Mouse (Mus musculus) liver, embryonic 13.5 days (tissue): ENCODE measurements around the gene Pan3. TPM values are rescaled to one million over a fixed set of nuclear protein-coding genes. Genes with fewer than 3 reads are reported as not detected.

Source experiments
- ATAC-seq: fragments of 200-750 bp; cut with Nextera tagmentation; 2 replicates; pipeline ENCODE4 v1.8.0; 2017; ENCODE audit warnings: low read depth, mild to moderate bottlenecking, moderate number of reproducible peaks, moderate library complexity
- DNase-seq: peaks from one replicate; pipeline ENCODE4 v3.0.0; 2022
- H3K27ac ChIP-seq: fragments of 300-500 bp; sonication (generic); 2 replicates; pipeline ENCODE4 v1.5.1; 2015; ENCODE audit warnings: moderate library complexity, mild to moderate bottlenecking, inconsistent platforms
- H3K27me3 ChIP-seq: fragments of 300-500 bp; sonication (generic); 2 replicates; pipeline ENCODE4 v1.6.1; 2015; ENCODE audit warnings: mild to moderate bottlenecking, inconsistent platforms
- H3K36me3 ChIP-seq: fragments of 300-500 bp; sonication (generic); 2 replicates; pipeline ENCODE4 v1.6.1; 2015; ENCODE audit warnings: mild to moderate bottlenecking, inconsistent platforms
- H3K4me1 ChIP-seq: fragments of 300-500 bp; sonication (generic); replicated peaks from 2 replicates; pipeline ENCODE4 v1.6.1; 2015; ENCODE audit warnings: inconsistent platforms
- H3K4me2 ChIP-seq: fragments of 300-500 bp; sonication (generic); 2 replicates; pipeline ENCODE4 v1.6.1; 2015; ENCODE audit warnings: inconsistent platforms, mild to moderate bottlenecking, moderate library complexity
- H3K4me3 ChIP-seq: fragments of 300-500 bp; sonication (generic); replicated peaks from 2 replicates; pipeline ENCODE4 v1.5.1; 2015; ENCODE audit warnings: mild to moderate bottlenecking, inconsistent platforms
- H3K9ac ChIP-seq: fragments of 300-500 bp; sonication (generic); 2 replicates; pipeline ENCODE4 v1.6.1; 2015; ENCODE audit warnings: mild to moderate bottlenecking, inconsistent platforms
- H3K9me3 ChIP-seq: fragments of 300-500 bp; sonication (generic); replicated peaks from 2 replicates; pipeline ENCODE4 v1.6.1; 2016; ENCODE audit warnings: inconsistent platforms
- WGBS: fragments of 180-500 bp; shearing (Covaris S2); methylation state at CpG from one replicate; pipeline ENCODE4 v1.1.7; 2015; ENCODE audit not compliant: insufficient replicate concordance; 5-methylcytosine and 5-hydroxymethylcytosine counted together
- polyA plus RNA-seq: library from polyadenylated mRNA; unstranded; fragments of >200 nt; fragmentation: Nextera tagmentation; extraction: Ambion mirVana; gene quantifications from 2 replicates; pipeline ENCODE4 v1.2.1, GENCODE M21; 2015

Gene Pan3
- polyA plus RNA-seq, 1 experiment from 2014 or later, result 39.3 TPM

DNA sequence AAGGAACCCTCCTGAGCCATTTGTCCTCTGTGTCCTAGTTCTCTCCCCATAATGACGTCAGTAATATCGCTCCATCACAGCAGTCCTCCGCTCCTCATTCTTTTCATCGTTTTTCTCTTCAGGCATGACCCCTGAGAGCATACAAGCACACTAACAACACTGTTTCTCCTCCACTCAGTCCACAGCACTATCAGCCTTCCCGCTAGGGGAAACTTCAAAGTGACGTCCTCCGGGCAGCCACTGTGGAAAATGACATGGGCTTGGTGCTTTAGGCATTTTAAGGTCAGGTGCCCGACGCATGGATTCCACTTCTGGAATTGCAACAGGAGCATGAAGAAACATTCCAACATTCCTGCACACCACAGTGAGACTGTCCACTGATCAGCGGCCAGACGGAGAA, 28.9 kb upstream of the Pan3 start:
- no peak overlapping the region for H3K9ac ChIP-seq
- peaks cover 51% of the 10 kb centered on the region for H3K27me3 ChIP-seq
- H3K9me3 ChIP-seq, result no peaks in the 10 kb centered on the region
- WGBS, result 33% methylated on average over 11 of the region's 11 CpGs
- no peak overlapping the region for H3K27ac ChIP-seq
- ATAC-seq (no peak), DNase-seq (no peak)
- no peaks in the 10 kb centered on the region for H3K36me3 ChIP-seq
- no peak overlapping the region for H3K4me2 ChIP-seq
- H3K4me3 ChIP-seq, result peak overlapping the region; percentile 40; the same call in 1 of the 2 replicates
- peaks cover 7% of the 10 kb centered on the region; the same call in 1 of the 2 replicates for H3K4me1 ChIP-seq

DNA sequence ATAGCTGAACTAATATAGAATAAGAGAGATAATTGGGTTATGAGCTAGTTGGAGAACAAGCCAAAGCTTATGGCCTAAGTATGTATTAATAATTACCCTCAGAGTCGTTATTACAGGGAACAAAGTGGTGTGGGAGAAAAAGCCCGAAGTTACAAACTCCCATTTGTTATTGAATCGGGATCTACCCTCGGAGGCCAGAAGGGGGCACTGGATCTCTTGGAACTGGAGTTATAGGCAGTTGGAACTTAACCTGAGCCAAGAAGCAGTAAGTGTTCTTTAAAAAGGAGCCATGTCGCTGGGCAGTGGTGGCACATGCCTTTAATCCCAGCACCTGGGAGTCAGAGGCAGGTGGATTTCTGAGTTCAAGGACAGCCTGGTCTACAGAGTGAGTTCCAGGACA, 27.5 kb upstream of the Pan3 start:
- no peak overlapping the region for H3K9ac ChIP-seq
- no peaks in the 10 kb centered on the region for H3K9me3 ChIP-seq
- no peak overlapping the region for H3K27ac ChIP-seq
- WGBS, result 12% methylated on average over 5 of the region's 5 CpGs
- no peaks in the 10 kb centered on the region for H3K36me3 ChIP-seq
- no peak for ATAC-seq
- H3K4me2 ChIP-seq, result no peak overlapping the region
- peaks cover 49% of the 10 kb centered on the region for H3K27me3 ChIP-seq
- H3K4me3 ChIP-seq, result no peak overlapping the region
- DNase-seq, result peak; percentile 23
- H3K4me1 ChIP-seq, result peaks cover 7% of the 10 kb centered on the region; the same call in 1 of the 2 replicates

DNA sequence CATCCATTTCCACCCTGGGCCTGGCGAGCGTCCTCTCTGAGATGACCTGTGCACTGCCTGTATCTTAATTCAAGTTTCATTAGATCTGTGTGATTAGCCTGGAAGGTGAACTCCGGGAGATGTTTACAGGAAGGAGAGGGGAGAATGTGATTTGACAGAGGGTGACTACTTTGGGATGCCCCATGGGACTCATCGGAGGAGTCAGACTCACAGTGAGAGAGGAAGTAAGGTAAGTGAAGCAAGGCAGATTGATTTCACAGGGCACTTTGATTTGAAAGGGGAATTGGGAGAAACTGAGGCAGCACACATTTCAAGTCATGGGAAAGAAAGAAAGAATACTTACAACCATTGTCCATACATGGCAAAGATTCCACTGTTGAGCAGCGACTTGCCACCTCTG, 23.8 kb upstream of the Pan3 start:
- Histone ChIP-seq H3K27me3 (peaks cover 13% of the 10 kb centered on the region), H3K4me1 (no peaks in the 10 kb centered on the region), H3K36me3 (no peaks in the 10 kb centered on the region), H3K4me2 (no peak overlapping the region), H3K27ac (no peak overlapping the region), H3K9me3 (no peaks in the 10 kb centered on the region), H3K9ac (no peak overlapping the region), H3K4me3 (no peak overlapping the region)
- DNase-seq (no peak), ATAC-seq (no peak)
- 69% methylated on average over 5 of the region's 5 CpGs for WGBS

DNA sequence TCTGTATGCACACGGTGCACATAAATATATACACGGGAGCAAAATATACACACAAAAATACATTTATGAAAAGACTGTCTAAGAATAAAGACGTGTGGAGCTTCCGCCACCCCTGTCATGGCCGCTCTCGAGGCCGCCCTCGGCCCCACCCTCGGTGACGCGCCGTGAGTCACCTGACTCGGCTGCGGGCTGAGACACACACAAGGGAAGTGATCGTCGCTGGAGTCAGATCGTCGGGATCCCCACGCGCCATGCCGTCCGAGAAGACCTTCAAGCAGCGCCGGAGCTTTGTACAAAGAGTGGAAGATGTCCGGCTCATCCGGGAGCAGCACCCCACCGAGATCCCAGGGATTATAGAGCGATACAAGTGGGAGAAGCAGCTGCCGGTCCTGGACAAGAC, 21.2 kb upstream of the Pan3 start:
- no peaks in the 10 kb centered on the region for H3K27me3 ChIP-seq
- no peaks in the 10 kb centered on the region for H3K36me3 ChIP-seq
- H3K27ac ChIP-seq, result no peak overlapping the region
- no peaks in the 10 kb centered on the region for H3K4me1 ChIP-seq
- 44% methylated on average over 29 of the region's 29 CpGs for WGBS
- DNase-seq, result peak; percentile 33
- H3K4me2 ChIP-seq, result peak overlapping the region; percentile 49
- H3K9me3 ChIP-seq, result no peaks in the 10 kb centered on the region
- peak overlapping the region; percentile 40; the same call in 1 of the 2 replicates for H3K4me3 ChIP-seq
- peak; percentile 75 for ATAC-seq
- H3K9ac ChIP-seq, result no peak overlapping the region

DNA sequence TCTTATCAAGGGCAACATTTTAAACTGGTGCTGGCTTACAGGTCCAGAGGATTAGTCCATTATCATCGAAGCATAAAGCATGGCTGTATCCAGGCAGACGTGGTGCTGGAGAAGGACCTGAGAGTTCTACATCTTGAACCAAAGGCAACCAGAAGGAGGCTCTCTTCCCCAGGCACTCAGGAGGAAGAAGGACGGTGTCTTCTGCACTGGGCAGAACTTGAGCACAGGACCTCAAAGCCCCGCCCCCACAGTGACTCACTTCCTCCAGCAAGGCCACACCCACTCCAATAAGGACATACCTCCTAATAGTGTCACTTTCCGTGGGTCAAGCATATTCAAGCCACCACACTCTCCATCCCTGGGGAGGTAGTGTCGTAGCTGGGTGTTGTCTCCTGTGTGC, 19.4 kb upstream of the Pan3 start:
- ATAC-seq (0 out of 2 replicates have a peak, but pooled peaks have one; percentile 34), DNase-seq (no peak)
- Histone ChIP-seq H3K4me2 (no peak overlapping the region), H3K27ac (no peak overlapping the region), H3K9me3 (no peaks in the 10 kb centered on the region), H3K4me1 (no peaks in the 10 kb centered on the region), H3K27me3 (no peaks in the 10 kb centered on the region), H3K4me3 (no peak overlapping the region), H3K36me3 (no peaks in the 10 kb centered on the region), H3K9ac (no peak overlapping the region)
- WGBS, result 70% methylated on average over 6 of the region's 6 CpGs

DNA sequence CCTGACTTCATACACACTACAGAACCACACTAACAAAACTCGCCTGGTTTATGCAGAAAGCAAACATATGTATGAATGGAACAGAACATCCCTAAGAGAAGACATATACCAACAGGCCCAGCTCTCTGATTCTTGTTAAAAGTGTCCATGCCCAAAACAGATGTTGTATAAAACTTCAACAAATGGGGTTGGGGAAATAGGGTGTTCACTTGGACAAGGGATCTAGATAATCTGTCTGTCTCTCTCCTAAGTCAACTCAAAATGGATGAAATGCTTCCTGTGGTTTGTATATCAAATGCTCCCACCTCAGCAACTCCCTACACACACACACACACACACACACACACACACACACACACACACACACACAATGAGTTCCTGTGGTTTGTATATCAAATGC, 12.0 kb upstream of the Pan3 start:
- Histone ChIP-seq H3K9me3 (no peaks in the 10 kb centered on the region), H3K4me3 (no peak overlapping the region), H3K27me3 (no peaks in the 10 kb centered on the region), H3K27ac (no peak overlapping the region), H3K4me2 (no peak overlapping the region), H3K4me1 (peaks cover 9% of the 10 kb centered on the region), H3K9ac (no peak overlapping the region), H3K36me3 (no peaks in the 10 kb centered on the region)
- ATAC-seq, result no peak
- WGBS, result 41% methylated on average over 1 of the region's 1 CpGs
- no peak for DNase-seq

DNA sequence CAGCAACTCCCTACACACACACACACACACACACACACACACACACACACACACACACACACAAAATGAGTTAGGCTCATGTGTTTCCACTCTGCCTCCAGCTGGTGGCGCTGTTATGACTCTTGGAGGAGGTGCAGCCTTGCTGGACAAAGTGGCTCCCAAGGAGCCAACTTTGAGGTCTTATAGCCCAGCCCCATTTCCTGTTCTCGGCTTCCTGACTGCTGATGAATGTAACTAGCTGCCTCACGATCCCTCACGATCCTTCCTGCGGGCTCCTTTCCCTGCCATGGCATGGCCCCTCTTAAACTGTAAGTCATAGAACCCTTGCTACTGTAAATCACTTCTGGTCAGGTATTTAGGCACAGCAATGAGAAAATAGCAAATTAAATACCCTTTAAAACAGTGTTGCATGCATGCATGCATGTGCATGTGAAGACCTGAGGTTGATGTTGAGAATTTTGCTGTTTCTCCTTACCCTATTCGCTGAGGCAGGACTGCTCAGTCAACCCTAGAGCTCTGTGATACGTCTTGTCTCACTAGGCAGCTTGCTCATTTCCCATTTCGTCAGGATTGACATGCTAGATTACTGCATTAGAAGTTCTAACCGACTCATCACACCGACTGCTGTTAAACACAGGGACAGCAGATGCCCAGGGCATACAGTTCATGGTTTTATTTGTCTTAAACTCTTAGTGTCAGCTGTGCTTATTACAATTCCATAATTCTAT, 11.4 kb upstream of the Pan3 start:
- Histone ChIP-seq H3K36me3 (no peaks in the 10 kb centered on the region), H3K4me3 (peak overlapping the region; percentile 30), H3K4me2 (peak overlapping the region; percentile 53), H3K9ac (0 out of 2 replicates have a peak overlapping the region, but pooled peaks have one; percentile 36), H3K9me3 (no peaks in the 10 kb centered on the region), H3K4me1 (peaks cover 9% of the 10 kb centered on the region), H3K27me3 (no peaks in the 10 kb centered on the region), H3K27ac (peak overlapping the region; percentile 8)
- DNase-seq, result peak; percentile 38
- peak; percentile 76 for ATAC-seq
- 9% methylated on average over 10 of the region's 10 CpGs for WGBS

DNA sequence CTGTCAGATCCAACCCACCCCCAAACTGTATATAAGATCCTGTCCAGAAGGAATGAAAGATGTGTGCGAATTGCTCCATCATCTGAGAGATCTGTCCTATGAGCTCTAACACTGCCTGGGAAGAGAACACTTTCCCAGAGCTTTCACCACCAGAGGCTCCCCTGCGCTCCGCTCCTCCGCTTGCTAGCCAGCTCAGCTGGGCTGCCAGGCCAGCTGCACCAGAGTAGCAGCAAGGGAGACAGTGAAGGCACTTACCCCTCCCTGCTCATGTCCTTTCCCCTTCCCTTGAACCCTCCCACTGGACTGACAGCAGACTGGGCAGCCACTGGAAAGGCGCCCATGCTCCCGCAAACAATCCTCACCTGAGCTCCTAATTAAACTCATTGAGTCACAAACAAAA, 6.3 kb upstream of the Pan3 start:
- Histone ChIP-seq H3K27me3 (no peaks in the 10 kb centered on the region), H3K27ac (no peak overlapping the region), H3K4me2 (no peak overlapping the region), H3K4me3 (no peak overlapping the region), H3K9me3 (no peaks in the 10 kb centered on the region), H3K4me1 (peaks cover 26% of the 10 kb centered on the region), H3K36me3 (no peaks in the 10 kb centered on the region), H3K9ac (no peak overlapping the region)
- ATAC-seq (no peak), DNase-seq (no peak)
- WGBS, result 75% methylated on average over 6 of the region's 6 CpGs

DNA sequence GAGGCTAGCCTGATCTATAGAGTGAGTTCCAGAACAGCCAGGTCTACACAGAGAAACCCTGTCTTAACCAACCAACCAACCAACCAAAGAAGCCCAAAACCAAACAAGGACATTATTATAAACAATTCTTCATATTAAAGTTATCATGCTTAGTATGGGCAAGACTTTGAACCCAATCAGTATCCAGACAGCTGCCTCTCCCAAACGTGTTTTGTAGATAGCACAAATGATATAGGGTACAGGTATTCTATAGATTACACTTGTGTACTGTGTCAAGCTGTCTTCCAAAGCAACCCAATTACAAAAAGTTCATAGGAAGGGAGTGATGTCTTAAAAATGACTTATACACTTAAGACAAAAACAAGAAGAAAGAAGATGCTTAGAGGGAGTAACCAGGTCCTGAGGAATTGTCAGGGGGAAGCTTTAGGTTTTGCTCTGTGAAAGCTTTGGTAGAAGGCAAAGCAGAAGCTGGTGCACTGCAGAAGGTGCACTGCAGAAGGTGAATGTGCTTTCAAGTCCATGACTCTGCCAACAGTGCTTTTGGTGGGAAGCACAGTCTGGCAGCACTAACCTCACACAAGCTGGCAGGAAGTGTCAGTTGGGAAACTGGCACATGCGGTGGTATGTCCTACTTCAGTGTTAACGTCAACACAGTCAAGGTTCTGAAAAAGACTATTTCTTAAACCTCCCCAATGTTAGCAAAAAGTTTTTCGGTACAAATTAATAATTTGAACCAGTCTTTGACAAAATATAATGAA, 3.7 kb upstream of the Pan3 start:
- peaks cover 33% of the 10 kb centered on the region for H3K4me1 ChIP-seq
- H3K9me3 ChIP-seq, result no peaks in the 10 kb centered on the region
- no peaks in the 10 kb centered on the region for H3K36me3 ChIP-seq
- H3K27me3 ChIP-seq, result no peaks in the 10 kb centered on the region
- no peak overlapping the region for H3K9ac ChIP-seq
- ATAC-seq, result no peak
- H3K4me3 ChIP-seq, result no peak overlapping the region
- WGBS, result 30% methylated on average over 4 of the region's 4 CpGs
- H3K27ac ChIP-seq, result peak overlapping the region; percentile 19; the same call in 1 of the 2 replicates
- no peak for DNase-seq
- no peak overlapping the region for H3K4me2 ChIP-seq

DNA sequence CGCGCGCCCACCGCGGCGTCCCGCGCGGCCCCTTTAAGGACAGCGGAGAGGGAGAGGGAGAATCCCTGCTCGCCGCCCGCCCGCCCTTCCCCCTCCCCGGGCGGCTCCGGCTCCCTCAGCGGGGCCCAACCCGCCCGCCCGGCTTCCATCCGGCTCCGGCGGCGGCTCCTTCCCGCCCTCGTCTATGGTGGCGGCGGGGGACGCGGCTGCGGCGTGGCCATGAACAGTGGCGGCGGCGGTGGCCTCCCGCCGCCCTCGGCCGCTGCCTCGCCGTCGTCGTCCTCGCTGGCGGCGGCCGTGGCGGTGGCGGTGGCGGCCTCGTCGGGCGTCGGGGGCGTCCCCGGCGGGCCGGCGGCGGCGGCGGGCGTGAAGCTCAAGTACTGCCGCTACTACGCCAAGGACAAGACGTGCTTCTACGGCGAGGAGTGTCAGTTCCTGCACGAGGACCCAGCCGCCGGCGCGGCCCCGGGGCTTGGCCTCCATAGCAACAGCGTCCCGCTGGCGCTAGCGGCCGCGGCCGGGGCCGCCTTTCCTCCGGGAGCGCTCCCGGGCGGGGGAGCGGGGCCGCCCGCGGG, 487 bp downstream of the Pan3 start:
- Histone ChIP-seq H3K9me3 (no peaks in the 10 kb centered on the region), H3K27ac (peak overlapping the region; percentile 99), H3K4me2 (peak overlapping the region; percentile 83), H3K4me3 (peak overlapping the region; percentile 99), H3K4me1 (peaks cover 58% of the 10 kb centered on the region), H3K36me3 (peaks cover 6% of the 10 kb centered on the region; the same call in 1 of the 2 replicates), H3K27me3 (no peaks in the 10 kb centered on the region), H3K9ac (peak overlapping the region; percentile 99)
- ATAC-seq (peak; percentile 86), DNase-seq (peak; percentile 38)
- 0% methylated on average over 43 of the region's 91 CpGs for WGBS
